Mouse (Mus musculus) erythroblast, embryonic 14.5 days (primary cell): Measurements from ENCODE around the gene Kremen1.

Experiments used
- GATA1 ChIP-seq: IDR thresholded peaks from 2 replicates; pipeline ENCODE4 v1.6.1; 2012; ENCODE audit warnings: low read length, inconsistent platforms, mixed read lengths
- TAL1 ChIP-seq: IDR thresholded peaks from 3 replicates; pipeline ENCODE4 v1.6.1; 2012; ENCODE audit warnings: low read length, inconsistent platforms, mixed read lengths

GRCm38 (mm10) chr11:5278463-5278862 lies 17.1 kb upstream of the Kremen1 start:
- TF ChIP-seq GATA1 (no peak), TAL1 (no peak)
